Mouse (Mus musculus): ENCODE results near the gene Pde4b.

GRCm38 (mm10) chr4:102175985-102176384, 88.6 kb downstream of the Pde4b start:
- TF ChIP-seq CEBPB (IDR thresholded peaks at IDR 0.05; ENCODE audit: low read depth): no peak
- TF ChIP-seq CTCF (IDR thresholded peaks at IDR 0.05; ENCODE audit: control insufficient read depth, insufficient read depth, insufficient read length): no peak
- no peak for TF ChIP-seq MYOG (IDR thresholded peaks at IDR 0.05; ENCODE audit: control insufficient read depth, extremely low read depth, insufficient read length)
- TF ChIP-seq MAX (IDR thresholded peaks at IDR 0.05): no peak

Measured in C2C12 (cell line).